Mouse (Mus musculus): ENCODE data around the gene Sdc1. TPM values are rescaled to one million over a fixed set of nuclear protein-coding genes. Genes with fewer than 3 reads are reported as not detected.

Gene Sdc1
- polyA plus RNA-seq, 1 experiment from 2014 or later = 170 TPM

DNA sequence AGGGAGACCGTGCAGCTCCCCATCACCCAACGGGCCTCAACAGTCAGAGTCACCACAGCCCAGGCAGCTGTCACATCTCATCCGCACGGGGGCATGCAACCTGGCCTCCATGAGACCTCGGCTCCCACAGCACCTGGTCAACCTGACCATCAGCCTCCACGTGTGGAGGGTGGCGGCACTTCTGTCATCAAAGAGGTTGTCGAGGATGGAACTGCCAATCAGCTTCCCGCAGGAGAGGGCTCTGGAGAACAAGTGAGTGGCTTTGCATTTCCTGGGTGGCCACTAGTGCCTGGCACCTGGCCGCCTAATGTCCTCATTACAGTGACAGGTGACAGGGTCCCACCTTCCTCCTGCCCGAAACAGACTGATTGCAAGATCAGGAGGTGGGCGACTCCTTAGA lies 19.5 kb downstream of the Sdc1 start:
- Histone ChIP-seq H3K9me3 (ENCODE audit: control insufficient read depth, low read length) (no peaks in the 10 kb centered on the region), H3K4me3 (ENCODE audit: low read length) (no peak overlapping the region), H3K27me3 (ENCODE audit: control insufficient read depth, insufficient read depth, low read depth, low read length) (no peaks in the 10 kb centered on the region), H3K4me1 (replicated peaks; ENCODE audit: control insufficient read depth, insufficient read depth, low read length) (peaks cover 22% of the 10 kb centered on the region), H3K36me3 (ENCODE audit: control insufficient read depth, insufficient read depth, low read length) (peaks cover 35% of the 10 kb centered on the region), H3K4me2 (ENCODE audit: low read depth, low read length) (no peak overlapping the region), H3K9ac (ENCODE audit: low read length) (no peak overlapping the region), H3K27ac (ENCODE audit: low read length) (no peak overlapping the region)
- WGBS = 79% methylated on average over 12 of the region's 12 CpGs
- ATAC-seq (ENCODE audit: low read depth) = no peak

DNA sequence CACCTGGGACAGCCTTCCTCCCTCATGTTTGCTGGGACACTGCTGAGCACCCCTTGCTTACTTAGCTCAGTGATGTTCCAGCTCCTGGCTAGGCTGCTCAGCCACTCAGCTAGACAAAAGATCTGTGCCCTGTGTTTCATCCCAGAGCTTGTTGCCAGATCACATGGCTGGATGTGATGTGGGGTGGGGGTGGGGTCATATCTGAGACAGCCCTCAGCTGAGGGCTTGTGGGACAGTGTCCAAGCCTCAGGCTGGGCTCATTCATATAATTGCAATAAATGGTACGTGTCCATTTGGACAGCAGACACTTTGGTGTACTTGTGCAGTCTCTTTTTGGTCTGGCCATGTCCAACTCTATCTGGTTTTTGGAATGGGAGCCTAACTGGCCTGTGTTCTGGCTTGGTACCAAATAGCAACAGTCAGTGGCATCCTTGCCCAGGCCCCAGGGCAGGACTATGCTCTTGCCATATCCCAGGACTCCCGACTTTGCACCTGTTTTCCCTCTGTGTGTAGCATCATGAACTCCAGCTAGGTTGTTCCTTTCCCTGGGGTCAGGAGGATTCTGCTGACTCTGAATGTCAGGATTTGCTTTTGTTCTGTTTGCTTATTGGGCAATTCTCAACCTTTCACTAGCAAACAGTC lies 22.4 kb downstream of the Sdc1 start:
- ATAC-seq (ENCODE audit: low read depth) = no peak

DNA sequence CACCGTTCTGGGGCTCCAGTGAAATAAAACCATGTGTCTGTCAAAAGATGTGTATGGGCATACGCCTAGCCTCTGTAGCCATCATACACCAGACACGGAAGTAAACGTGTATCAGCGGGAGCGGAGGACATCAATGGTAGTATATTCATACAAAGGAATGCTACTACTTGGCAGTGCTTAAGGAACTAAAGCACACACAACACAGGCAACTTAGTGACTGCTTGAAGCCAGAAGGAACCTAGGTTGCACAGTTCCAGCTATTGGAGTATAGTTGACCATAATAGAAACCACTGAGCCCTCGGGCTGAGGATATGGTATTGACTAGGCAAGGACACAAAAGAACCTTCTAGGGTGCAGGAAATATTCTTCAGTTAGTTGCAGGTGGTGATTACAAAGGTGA lies 26.8 kb downstream of the Sdc1 start:
- Histone ChIP-seq H3K36me3 (ENCODE audit: control insufficient read depth, insufficient read depth, low read length) (peaks cover 17% of the 10 kb centered on the region), H3K9me3 (ENCODE audit: control insufficient read depth, low read length) (no peaks in the 10 kb centered on the region), H3K9ac (ENCODE audit: low read length) (no peak overlapping the region), H3K27me3 (ENCODE audit: control insufficient read depth, insufficient read depth, low read depth, low read length) (no peaks in the 10 kb centered on the region), H3K4me3 (ENCODE audit: low read length) (no peak overlapping the region), H3K27ac (ENCODE audit: low read length) (peak overlapping the region; percentile 92), H3K4me1 (replicated peaks; ENCODE audit: control insufficient read depth, insufficient read depth, low read length) (peaks cover 18% of the 10 kb centered on the region), H3K4me2 (ENCODE audit: low read depth, low read length) (no peak overlapping the region)
- ATAC-seq (ENCODE audit: low read depth) = peak; percentile 42; the same call in 1 of the 2 replicates
- 58% methylated on average over 7 of the region's 7 CpGs for WGBS

More for the DNA sequence above, 22.4 kb downstream of the Sdc1 start:
- Histone ChIP-seq H3K27me3 (ENCODE audit: control insufficient read depth, insufficient read depth, low read depth, low read length) (no peaks in the 10 kb centered on the region), H3K9ac (ENCODE audit: low read length) (no peak overlapping the region), H3K27ac (ENCODE audit: low read length) (no peak overlapping the region), H3K4me2 (ENCODE audit: low read depth, low read length) (no peak overlapping the region), H3K36me3 (ENCODE audit: control insufficient read depth, insufficient read depth, low read length) (peaks cover 35% of the 10 kb centered on the region), H3K9me3 (ENCODE audit: control insufficient read depth, low read length) (no peaks in the 10 kb centered on the region), H3K4me1 (replicated peaks; ENCODE audit: control insufficient read depth, insufficient read depth, low read length) (peaks cover 9% of the 10 kb centered on the region), H3K4me3 (ENCODE audit: low read length) (no peak overlapping the region)
- 90% methylated on average over 2 of the region's 2 CpGs for WGBS

DNA sequence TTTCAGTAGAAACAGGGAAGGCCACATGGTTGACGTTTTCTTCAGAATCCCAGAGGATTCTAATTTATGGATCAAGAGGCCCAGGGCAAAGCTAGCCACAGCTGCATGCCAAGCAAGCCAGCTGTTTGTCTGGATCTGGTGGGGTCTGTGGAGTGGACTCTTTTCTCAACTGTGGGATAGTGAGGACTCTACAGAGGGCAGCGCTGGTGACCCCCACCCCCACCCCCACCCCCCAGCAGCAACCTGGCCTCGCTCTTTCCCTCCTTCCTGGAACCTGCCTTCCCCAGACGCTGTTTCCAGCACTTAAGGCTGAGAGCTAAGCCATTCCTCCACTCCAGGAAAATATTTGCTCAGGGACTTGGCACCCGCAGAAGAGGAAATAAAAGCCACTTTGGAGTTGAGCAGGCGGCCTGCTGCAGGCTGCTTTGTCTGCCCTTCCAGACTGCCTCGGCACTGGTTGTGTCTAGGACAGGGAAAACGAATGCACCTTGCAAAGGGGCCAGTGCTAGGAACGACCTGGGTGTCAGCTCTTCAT lies 27.4 kb downstream of the Sdc1 start:
- Histone ChIP-seq H3K9me3 (ENCODE audit: control insufficient read depth, low read length) (no peaks in the 10 kb centered on the region), H3K9ac (ENCODE audit: low read length) (no peak overlapping the region), H3K36me3 (ENCODE audit: control insufficient read depth, insufficient read depth, low read length) (peaks cover 14% of the 10 kb centered on the region), H3K4me2 (ENCODE audit: low read depth, low read length) (no peak overlapping the region), H3K4me3 (ENCODE audit: low read length) (no peak overlapping the region), H3K4me1 (replicated peaks; ENCODE audit: control insufficient read depth, insufficient read depth, low read length) (peaks cover 18% of the 10 kb centered on the region), H3K27ac (ENCODE audit: low read length) (peak overlapping the region; percentile 92), H3K27me3 (ENCODE audit: control insufficient read depth, insufficient read depth, low read depth, low read length) (no peaks in the 10 kb centered on the region)
- ATAC-seq (ENCODE audit: low read depth) = peak; percentile 79
- 23% methylated on average over 9 of the region's 9 CpGs for WGBS

DNA sequence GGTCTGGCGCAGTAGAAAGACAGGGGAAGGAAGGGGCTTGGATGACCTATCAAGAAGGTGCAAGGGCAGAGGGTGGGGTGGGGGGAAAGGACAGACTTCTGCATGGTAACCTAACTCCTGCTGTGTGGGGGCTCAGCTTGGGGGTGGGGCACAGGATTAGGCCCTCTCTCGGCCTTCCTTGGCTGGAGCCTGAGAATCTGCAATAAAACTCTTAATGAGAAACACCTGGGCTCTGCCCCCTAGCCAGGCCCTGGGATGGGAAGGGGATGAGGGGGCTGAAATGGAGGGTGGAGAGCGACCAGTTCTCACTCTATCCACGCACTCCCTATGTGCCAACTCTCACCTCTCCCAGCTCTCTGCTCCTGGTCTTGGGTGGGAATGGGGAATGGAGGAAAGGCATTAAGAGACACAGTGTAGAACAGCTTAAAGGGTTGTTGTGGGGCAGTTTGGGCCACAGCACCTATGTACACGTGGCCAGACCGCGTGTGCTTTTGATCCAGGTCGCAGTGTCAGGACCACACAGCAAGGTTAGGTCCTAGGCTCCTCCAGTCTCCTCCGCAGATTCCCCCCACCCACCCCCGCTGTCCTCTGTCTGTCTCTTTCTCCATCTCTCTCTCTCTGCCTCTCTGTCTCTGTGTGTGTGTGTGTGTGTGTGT lies 32.4 kb downstream of the Sdc1 start:
- Histone ChIP-seq H3K9ac (ENCODE audit: low read length) (no peak overlapping the region), H3K27me3 (ENCODE audit: control insufficient read depth, insufficient read depth, low read depth, low read length) (no peaks in the 10 kb centered on the region), H3K27ac (ENCODE audit: low read length) (no peak overlapping the region), H3K36me3 (ENCODE audit: control insufficient read depth, insufficient read depth, low read length) (no peaks in the 10 kb centered on the region), H3K4me3 (ENCODE audit: low read length) (no peak overlapping the region), H3K4me2 (ENCODE audit: low read depth, low read length) (no peak overlapping the region), H3K9me3 (ENCODE audit: control insufficient read depth, low read length) (no peaks in the 10 kb centered on the region), H3K4me1 (replicated peaks; ENCODE audit: control insufficient read depth, insufficient read depth, low read length) (peaks cover 13% of the 10 kb centered on the region)
- no peak for ATAC-seq (ENCODE audit: low read depth)
- WGBS = 65% methylated on average over 10 of the region's 10 CpGs

DNA sequence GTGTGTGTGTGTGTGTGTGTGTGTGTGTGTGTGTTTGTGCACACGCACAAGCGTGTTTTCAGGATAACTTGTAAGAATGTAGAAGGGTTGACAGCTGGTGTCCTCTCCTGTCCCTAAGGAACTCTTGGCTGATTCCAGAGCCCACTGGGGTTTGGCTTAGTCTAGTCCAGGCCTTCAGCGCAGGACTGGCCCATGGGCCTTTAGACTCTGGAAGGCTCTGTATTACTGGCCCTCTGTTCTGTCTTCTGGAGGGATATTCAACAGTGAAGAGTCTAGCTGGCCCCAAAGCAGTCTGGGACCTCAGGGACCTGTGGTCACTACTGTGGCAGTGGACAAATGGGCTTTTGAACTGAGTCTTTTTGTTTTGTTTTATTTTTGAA lies 32.9 kb downstream of the Sdc1 start:
- H3K4me1 ChIP-seq (replicated peaks; ENCODE audit: control insufficient read depth, insufficient read depth, low read length) = peaks cover 9% of the 10 kb centered on the region
- no peaks in the 10 kb centered on the region for H3K9me3 ChIP-seq (ENCODE audit: control insufficient read depth, low read length)
- ATAC-seq (ENCODE audit: low read depth) = no peak
- H3K27ac ChIP-seq (ENCODE audit: low read length) = no peak overlapping the region
- H3K27me3 ChIP-seq (ENCODE audit: control insufficient read depth, insufficient read depth, low read depth, low read length) = no peaks in the 10 kb centered on the region
- H3K36me3 ChIP-seq (ENCODE audit: control insufficient read depth, insufficient read depth, low read length) = no peaks in the 10 kb centered on the region
- no peak overlapping the region for H3K4me3 ChIP-seq (ENCODE audit: low read length)
- H3K4me2 ChIP-seq (ENCODE audit: low read depth, low read length) = no peak overlapping the region
- WGBS = 88% methylated on average over 3 of the region's 3 CpGs
- no peak overlapping the region for H3K9ac ChIP-seq (ENCODE audit: low read length)

DNA sequence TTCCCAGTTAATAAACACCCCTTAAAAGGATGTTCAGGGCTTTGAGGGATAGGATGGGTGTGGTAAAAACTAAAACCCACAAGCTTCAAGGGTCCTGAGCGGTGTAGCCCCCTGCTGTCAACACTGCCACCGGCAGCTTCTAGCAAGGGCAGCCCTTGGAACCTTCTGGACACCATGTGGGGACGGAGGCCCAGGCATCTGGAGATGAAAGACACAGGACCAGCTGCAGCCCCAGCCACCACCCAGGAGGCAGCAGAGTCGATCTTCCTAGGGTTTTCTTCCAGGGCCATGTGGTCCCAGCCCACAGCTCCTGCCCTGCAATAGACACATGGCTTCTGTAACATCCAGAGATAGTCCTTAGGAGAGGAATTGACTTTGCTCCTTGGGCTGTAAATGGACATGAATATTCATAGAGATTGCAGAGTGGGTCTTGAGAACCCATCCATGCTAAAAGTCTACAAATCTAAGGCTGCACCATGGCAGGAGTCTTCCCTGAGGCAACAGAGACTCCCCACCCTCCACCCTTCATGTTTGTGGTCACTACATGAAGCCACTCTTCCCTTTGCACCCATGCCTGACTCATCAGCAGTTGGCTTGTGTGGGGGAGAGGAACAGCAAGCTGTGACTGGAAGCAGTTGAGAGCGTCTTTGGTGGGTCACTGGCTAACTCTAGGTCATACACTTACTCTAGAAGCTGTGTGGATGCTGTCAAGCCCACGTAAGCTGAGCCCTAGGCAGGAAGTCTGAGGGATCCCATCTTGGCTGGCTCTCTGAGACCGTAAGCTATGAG lies 34.0 kb downstream of the Sdc1 start:
- no peak for ATAC-seq (ENCODE audit: low read depth)
- Histone ChIP-seq H3K9me3 (ENCODE audit: control insufficient read depth, low read length) (no peaks in the 10 kb centered on the region), H3K27me3 (ENCODE audit: control insufficient read depth, insufficient read depth, low read depth, low read length) (no peaks in the 10 kb centered on the region), H3K4me3 (ENCODE audit: low read length) (no peak overlapping the region), H3K9ac (ENCODE audit: low read length) (no peak overlapping the region), H3K4me2 (ENCODE audit: low read depth, low read length) (no peak overlapping the region), H3K27ac (ENCODE audit: low read length) (no peak overlapping the region), H3K36me3 (ENCODE audit: control insufficient read depth, insufficient read depth, low read length) (no peaks in the 10 kb centered on the region), H3K4me1 (replicated peaks; ENCODE audit: control insufficient read depth, insufficient read depth, low read length) (peaks cover 9% of the 10 kb centered on the region)
- 71% methylated on average over 7 of the region's 7 CpGs for WGBS

DNA sequence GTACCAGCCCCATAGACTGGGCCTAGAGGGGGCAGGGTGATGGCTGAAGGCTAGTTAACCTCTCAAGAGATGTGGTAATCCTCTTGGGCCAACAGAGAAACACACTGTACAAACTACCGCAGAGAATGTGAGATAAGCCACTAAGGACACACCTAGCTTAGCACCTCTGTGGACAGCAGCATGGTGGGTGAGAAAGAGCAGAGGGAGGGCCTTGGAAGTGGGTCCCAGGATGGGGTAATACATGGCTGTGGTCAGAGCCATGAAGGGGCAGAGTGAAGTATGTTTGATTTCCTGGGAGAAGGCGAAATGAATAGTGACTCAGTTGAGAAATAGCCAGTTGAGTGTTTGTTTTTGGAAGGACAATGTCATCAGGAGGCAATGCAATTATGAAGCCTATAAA lies 38.0 kb downstream of the Sdc1 start:
- 40% methylated on average over 2 of the region's 2 CpGs for WGBS
- H3K9ac ChIP-seq (ENCODE audit: low read length) = no peak overlapping the region
- peak; percentile 86 for ATAC-seq (ENCODE audit: low read depth)

DNA sequence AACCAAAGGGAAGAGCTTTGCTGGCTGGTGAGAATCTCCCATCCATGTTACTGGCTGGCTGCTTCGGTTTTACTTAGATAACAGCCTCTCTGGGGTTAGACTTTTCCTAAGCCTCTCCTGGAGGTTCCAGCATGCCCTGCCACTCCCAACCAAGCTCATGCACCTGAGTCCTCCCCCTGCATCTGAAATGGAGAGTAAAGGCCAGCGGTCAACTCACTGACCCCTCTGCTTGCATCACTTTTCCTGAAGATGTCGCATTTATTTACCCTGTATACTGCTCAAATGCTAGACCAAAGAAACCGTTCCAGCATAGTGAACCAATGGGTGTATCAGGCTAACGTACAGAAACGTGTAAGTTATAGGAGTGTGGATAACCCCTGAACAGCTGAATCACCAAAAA lies 38.5 kb downstream of the Sdc1 start:
- no peak for ATAC-seq (ENCODE audit: low read depth)
- Histone ChIP-seq H3K9ac (ENCODE audit: low read length) (no peak overlapping the region), H3K4me1 (replicated peaks; ENCODE audit: control insufficient read depth, insufficient read depth, low read length) (peaks cover 18% of the 10 kb centered on the region), H3K4me2 (ENCODE audit: low read depth, low read length) (no peak overlapping the region), H3K27ac (ENCODE audit: low read length) (peak overlapping the region; percentile 80), H3K9me3 (ENCODE audit: control insufficient read depth, low read length) (no peaks in the 10 kb centered on the region), H3K4me3 (ENCODE audit: low read length) (no peak overlapping the region), H3K27me3 (ENCODE audit: control insufficient read depth, insufficient read depth, low read depth, low read length) (no peaks in the 10 kb centered on the region), H3K36me3 (ENCODE audit: control insufficient read depth, insufficient read depth, low read length) (no peaks in the 10 kb centered on the region)
- 69% methylated on average over 6 of the region's 6 CpGs for WGBS

More for the DNA sequence above, 38.0 kb downstream of the Sdc1 start:
- Histone ChIP-seq H3K4me3 (ENCODE audit: low read length) (no peak overlapping the region), H3K27me3 (ENCODE audit: control insufficient read depth, insufficient read depth, low read depth, low read length) (no peaks in the 10 kb centered on the region), H3K4me1 (replicated peaks; ENCODE audit: control insufficient read depth, insufficient read depth, low read length) (peaks cover 18% of the 10 kb centered on the region), H3K4me2 (ENCODE audit: low read depth, low read length) (no peak overlapping the region), H3K27ac (ENCODE audit: low read length) (peak overlapping the region; percentile 80), H3K36me3 (ENCODE audit: control insufficient read depth, insufficient read depth, low read length) (no peaks in the 10 kb centered on the region), H3K9me3 (ENCODE audit: control insufficient read depth, low read length) (no peaks in the 10 kb centered on the region)

Measured in lung, embryonic 16.5 days (tissue).